Mouse (Mus musculus) bone marrow macrophage, adult 2 months (primary cell): ENCODE results near the gene Golga4.

Experiments
- CTCF ChIP-seq: IDR thresholded peaks from 2 replicates; pipeline ENCODE4 v1.5.1; 2012; ENCODE audit warnings: low read depth, mild to moderate bottlenecking, low read length, moderate library complexity
- POLR2A ChIP-seq: IDR thresholded peaks from 2 replicates; pipeline ENCODE4 v1.6.1; 2012; ENCODE audit warnings: mild to moderate bottlenecking, low read depth, low read length, borderline replicate concordance

DNA sequence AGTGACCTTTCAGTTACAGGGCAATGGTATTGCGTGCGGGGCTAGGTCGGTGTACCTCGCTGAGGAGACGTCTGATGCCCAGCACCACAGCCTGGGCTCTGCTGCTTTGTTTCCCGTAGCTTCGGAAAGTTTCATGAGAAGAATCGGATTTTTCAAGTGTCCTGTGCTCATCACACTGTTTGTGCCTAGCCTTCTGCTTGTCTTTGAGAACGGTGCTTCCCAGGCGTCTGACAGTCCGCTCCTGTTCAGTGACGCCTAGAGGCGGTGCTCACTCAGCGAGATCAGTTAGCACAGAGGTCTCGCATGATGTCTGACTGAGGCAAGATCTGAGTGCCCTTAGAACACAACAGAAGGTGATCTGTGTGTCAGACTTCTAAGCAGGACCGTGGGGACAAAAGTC, 58.6 kb downstream of the Golga4 start:
- TF ChIP-seq CTCF, result no peak
- TF ChIP-seq POLR2A, result no peak
